Mouse (Mus musculus) stomach, adult 2 months (tissue): ENCODE measurements around the gene Zp2. TPM values are rescaled to one million over a fixed set of nuclear protein-coding genes. Genes with fewer than 3 reads are reported as not detected.

Experiments used
- polyA plus RNA-seq: library from polyadenylated mRNA; depleted of rRNA; stranded (reverse); fragments of >200 nt; gene quantifications from 2 replicates; pipeline ENCODE4 v1.2.3, GENCODE M21; 2012; rRNA removed

The Zp2 gene
- polyA plus RNA-seq: 0.02 TPM in 1 of 2 replicates, not detected in the other

GRCm38 (mm10) chr7:120145191-120145590 is at the start of gene Zp2:
TSS of gene Zp2 (minus strand) at chr7:120145291.

DNA sequence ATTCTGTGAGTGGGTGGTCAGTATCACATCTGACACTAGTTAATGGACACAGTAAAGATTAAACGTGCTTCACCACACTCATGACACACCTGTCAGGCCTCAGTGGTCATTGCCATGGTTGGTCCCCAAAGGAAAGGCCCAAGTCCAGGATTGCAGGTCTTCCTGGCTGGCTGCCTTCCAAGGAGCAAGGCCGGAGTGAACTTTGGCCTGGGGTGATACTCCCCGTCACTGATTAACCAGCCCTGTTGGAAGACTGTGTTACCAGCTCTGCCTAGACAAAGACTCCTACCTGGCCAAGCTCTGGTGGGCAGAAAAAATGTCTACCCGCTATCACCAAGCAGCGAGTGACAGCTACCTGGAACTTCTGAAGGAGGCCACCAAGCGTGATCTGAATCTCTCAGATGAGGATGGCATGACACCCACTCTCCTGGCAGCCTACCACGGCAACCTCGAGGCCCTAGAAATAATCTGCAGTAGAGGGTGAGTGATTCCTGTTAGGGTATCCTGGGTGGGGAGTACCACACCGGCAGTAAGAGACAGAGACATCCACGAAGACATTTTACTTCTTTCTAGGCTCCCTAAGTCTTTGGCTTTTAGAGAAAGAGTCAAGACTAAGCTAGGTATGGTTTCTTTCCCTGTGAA is 28.6 kb upstream of the Zp2 start, which contains the start of gene Anks4b:
Anks4b (plus strand) TSS at position 256 of the 642 bp plus-strand sequence.

GRCm38 (mm10) chr7:120102164-120102972 is 42.7 kb downstream of the Zp2 start, which contains the start of gene Tmem159:
TSS of gene Tmem159 (plus strand) at chr7:120102353.

GRCm38 (mm10) chr7:120095180-120095579 is 49.9 kb downstream of the Zp2 start, which contains the start of gene Dnah3:
TSS of gene Dnah3 (minus strand) at chr7:120095280.

Other genes starting within 250 kb of the Zp2 start
- 0.41 TPM in 1 of 2 replicates, not detected in the other for gene Lyrm1, start 249.4 kb downstream of the Zp2 start, polyA plus RNA-seq
- gene Dcun1d3, start 249.0 kb downstream of the Zp2 start, polyA plus RNA-seq: 2.5 and 5.6 TPM in 2 replicates
- not detected in 2 replicates for gene Dnah3, start 50.0 kb downstream of the Zp2 start, polyA plus RNA-seq
- 6.8 and 8.2 TPM in 2 replicates for gene Tmem159, start 42.9 kb downstream of the Zp2 start, polyA plus RNA-seq
- 0.27 and 0.60 TPM in 2 replicates for gene Anks4b, start 28.6 kb upstream of the Zp2 start, polyA plus RNA-seq
- 0.49 and 0.74 TPM in 2 replicates for gene Crym, start 56.8 kb upstream of the Zp2 start, polyA plus RNA-seq
- gene Abca14, start 58.7 kb upstream of the Zp2 start, polyA plus RNA-seq: not detected in 2 replicates
- not detected in 2 replicates for gene Abca15, start 183.4 kb upstream of the Zp2 start, polyA plus RNA-seq